24 mouse cellular contexts compared by ENCODE assay signal in genomic region chr5:105535186-105535585, GRCm38 (mm10).
"Had no signal": no experiment of that assay in that cellular context is flagged by ENCODE, and none has a peak within 500 bp of the region (broad histone marks: within the 10 kb centered on the region; RNA-seq: fewer than 3 reads in every experiment).

No protein-coding gene starts in this region.

- H3K4me3 ChIP-seq: gastrocnemius, adult 2 months; heart, embryonic 10.5 days; heart, embryonic 12.5 days; hindbrain, embryonic 10.5 days; hindbrain, embryonic 12.5 days; intestine, embryonic 15.5 days; layer of hippocampus, adult 2 months; left cerebral cortex, adult 2 months; limb, embryonic 10.5 days; limb, embryonic 12.5 days had no signal

- DNase-seq: gastrocnemius, adult 2 months; gastrocnemius, postnatal 10 days; gastrocnemius, postnatal 25 days; heart, adult 18-20 months; heart, postnatal 10 days; heart, postnatal 4 days; kidney, adult 18-20 months; kidney, adult 8-10 months; kidney, postnatal 10 days; kidney, postnatal 25 days; kidney, postnatal 4 days had no signal

- H3K9me3 ChIP-seq: heart, embryonic 10.5 days; hindbrain, embryonic 10.5 days; hindbrain, embryonic 12.5 days; intestine, embryonic 15.5 days; limb, embryonic 10.5 days; limb, embryonic 12.5 days had no signal

- ATAC-seq: hindbrain, embryonic 16.5 days; inflammation-experienced regulatory T-cells, adult 6 months; intestine, embryonic 15.5 days; intestine, postnatal 0 days had no signal

- H3K4me1 ChIP-seq: hindbrain, embryonic 12.5 days; limb, embryonic 10.5 days had no signal

- H3K4me2 ChIP-seq: heart, embryonic 12.5 days; hindbrain, embryonic 12.5 days; hindbrain, embryonic 14.5 days; intestine, embryonic 15.5 days; limb, embryonic 12.5 days had no signal

- H3K9ac ChIP-seq: heart, embryonic 12.5 days; hindbrain, embryonic 12.5 days; hindbrain, embryonic 14.5 days; intestine, embryonic 15.5 days; limb, embryonic 12.5 days had no signal

- H3K36me3 ChIP-seq: hindbrain, embryonic 12.5 days; intestine, embryonic 15.5 days; limb, embryonic 10.5 days had no signal

- H3K27ac ChIP-seq: gastrocnemius, adult 2 months; heart, embryonic 10.5 days; hindbrain, embryonic 10.5 days; hindbrain, embryonic 12.5 days; hindbrain, embryonic 14.5 days; intestine, embryonic 15.5 days; layer of hippocampus, adult 2 months; left cerebral cortex, adult 2 months; limb, embryonic 10.5 days; limb, embryonic 12.5 days had no signal

- H3K27me3 ChIP-seq: heart, embryonic 12.5 days; hindbrain, embryonic 12.5 days; intestine, embryonic 15.5 days; limb, embryonic 12.5 days had no signal
